Mouse (Mus musculus) cerebellum, postnatal 10 days (tissue): ENCODE measurements at regions not wholly inside any gene's neighbourhood (a gene's known extent, or its start where the extent isn't known, plus 50 kb on each side); places are given as distances from the start of the nearest gene placed in this dataset.

Experiments
- DNase-seq, 2 experiments: peaks; one replicate each; pipeline ENCODE4 v3.0.0; 2021; ENCODE audit warnings: mixed read lengths in 2 of 2

DNA sequence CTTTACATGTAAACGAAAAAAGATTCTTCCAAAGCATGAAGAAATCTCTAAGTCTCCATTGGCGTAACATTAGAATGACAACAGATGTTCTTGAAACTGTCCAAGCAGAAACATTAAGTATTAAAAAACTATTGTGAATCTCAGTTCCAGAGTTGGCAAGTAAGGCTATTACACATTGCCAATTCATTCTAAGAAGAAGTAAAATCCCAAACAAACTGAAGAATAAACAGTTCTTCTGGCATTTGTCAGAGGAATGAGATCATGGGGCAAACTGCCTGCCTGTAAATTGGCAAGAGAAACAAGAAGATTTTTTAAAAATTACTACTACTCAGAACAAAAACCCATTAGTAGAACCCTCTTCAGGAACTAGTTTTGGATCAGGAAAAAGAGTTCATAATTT is 680.1 kb downstream of the Nova1 start:
- DNase-seq = peak; percentile 5 to 6

DNA sequence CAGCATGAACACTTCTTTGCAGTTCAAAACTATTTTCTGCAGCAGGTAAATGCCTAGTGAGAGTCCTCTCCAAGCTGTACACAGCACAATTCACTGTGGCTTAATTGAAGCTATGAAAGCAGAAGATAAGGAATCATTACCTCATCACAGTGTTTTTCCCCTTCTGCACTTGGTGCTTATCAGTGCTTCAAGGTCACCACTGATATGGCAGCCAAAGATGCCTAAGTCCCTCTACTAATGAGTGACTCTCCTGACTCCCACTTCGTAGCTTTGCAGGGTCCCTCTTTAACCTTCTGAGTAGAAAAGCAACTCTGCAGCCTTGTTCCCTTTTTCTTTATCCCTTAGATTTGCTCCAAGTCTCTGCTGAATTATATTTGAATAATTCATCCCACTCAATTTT is 692.9 kb downstream of the Nova1 start:
- DNase-seq = no peak

DNA sequence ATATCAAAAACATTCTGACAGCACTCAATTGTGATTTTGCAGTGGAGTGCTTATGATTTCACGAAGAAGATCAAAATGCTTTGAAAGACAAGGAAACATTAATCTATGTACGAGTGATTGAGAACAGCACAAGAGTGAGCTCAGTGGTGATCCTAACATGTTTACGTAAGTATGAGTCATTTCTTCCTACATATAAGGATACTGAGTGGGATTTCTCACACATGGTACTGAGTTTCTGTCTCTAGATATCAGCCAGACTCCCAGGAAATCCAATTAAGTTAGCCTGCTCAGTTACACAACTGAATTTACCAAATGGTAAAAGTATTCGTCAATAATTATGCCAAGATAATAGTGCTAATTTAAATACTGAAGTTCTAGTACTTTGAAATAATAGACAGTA is 707.4 kb downstream of the Nova1 start:
- no peak for DNase-seq

DNA sequence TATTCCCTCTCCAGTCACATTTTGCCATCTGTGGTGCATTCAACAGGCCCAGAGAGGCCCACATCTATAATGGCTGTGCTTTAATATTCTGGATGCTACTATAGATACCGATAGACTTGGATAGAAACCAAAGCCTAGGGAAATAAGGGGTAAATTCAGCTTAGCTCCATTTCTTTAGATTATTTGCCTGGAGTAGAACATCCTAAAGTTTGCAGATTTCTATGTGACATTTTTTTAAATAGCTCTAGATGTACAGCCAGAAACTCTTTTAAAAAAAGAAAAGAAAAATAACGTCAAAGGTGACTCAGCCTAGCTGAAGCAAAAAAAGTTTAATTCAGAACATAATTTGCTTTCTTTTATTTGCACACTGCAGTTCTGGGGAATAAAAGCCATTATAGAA is 735.4 kb downstream of the Nova1 start:
- no peak for DNase-seq

DNA sequence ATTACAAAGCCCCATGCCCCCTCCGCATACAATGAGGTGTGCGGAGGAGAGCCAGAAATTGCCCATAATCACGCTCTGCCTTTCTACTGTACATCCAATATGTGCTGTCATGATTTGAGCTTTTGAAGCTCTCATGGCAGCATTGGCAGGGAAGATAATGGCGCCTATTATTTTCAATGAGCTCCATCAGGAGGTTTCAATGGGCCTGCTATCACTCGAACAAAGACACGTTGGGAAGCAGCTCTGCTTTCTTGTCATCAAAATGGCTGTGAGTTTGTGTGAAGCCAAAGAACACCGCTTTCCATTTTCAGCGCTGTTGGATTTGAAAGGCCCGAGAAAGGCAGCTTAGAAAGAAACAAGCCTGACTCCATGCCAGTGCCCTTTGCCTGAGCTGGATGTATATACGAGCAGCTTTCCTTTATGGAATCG is 742.9 kb downstream of the Nova1 start:
- DNase-seq = peak; percentile 2 to 8

DNA sequence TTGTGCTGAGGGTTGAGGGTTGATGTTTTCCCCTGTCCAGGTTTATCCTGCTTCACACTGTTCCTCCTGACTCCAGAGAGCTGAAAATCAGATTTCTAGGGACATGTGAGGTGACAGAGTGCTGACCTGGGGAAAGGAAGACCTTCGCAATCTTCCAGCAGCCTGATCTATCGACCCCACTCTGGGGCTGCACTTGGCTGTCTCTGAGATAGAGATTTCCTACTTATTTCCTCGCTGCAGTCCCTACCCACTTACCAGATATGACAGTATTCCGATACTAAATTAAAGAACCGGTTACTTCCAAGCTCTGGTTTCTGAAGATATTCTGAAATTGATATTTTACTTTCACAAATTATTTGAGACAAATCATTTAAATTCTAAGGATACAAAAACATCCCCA is 743.4 kb downstream of the Nova1 start:
- DNase-seq = no peak

DNA sequence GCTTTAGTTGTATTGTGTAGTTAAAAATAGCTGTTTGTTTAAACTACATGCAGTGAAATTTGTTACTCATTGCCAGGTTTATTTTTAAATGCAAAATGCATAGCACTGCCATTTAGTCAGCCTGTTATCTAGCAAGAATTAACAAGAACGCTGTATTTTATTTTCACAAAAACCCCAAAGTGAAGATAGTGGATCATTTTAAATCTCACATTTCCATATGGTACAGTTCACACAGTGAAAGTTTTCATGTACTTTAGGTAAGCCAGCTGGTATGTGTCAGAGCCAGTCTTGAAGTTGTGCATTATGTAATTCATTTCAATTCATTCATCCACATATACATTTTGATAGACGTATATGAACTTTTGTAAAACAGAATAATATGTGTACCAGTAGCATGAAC is 751.8 kb downstream of the Nova1 start:
- no peak for DNase-seq

DNA sequence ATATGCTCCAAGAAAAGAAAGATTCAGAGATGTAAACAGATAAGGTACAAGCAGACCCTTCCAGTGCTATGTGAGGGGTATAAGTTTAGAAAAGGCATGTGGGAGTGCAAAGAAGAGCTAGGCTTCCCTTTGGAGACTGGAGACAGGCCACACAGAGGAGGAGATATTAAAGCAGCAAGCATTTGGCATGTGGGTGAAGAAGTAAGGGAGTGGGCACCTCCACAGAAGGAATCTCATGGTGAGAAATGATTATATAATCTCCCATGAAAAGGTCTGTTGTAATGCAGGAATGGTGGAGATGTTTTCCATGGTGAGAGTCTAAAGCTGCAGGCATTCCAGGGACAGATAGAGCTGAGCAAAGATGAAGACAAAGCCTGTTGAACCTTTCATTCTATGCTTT is 778.1 kb downstream of the Nova1 start:
- no peak for DNase-seq

DNA sequence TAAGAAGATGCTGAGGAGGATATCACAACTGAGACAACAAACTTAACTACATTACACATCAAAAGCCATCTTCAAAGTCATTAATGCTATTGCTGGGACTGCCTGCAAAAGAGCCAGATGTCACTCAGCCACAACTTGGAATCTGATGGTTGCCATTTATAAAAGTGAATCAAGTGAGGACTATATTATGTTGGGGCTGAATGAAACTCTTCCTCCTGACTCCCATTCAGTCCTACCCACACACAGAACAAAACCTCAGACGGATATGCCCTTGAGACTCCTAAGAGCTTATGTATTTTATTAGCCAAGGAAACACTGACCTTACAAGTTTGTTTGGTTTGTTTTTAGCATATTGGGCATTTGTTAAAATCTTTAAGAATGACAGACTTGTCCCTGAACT is 778.5 kb downstream of the Nova1 start:
- DNase-seq = no peak

DNA sequence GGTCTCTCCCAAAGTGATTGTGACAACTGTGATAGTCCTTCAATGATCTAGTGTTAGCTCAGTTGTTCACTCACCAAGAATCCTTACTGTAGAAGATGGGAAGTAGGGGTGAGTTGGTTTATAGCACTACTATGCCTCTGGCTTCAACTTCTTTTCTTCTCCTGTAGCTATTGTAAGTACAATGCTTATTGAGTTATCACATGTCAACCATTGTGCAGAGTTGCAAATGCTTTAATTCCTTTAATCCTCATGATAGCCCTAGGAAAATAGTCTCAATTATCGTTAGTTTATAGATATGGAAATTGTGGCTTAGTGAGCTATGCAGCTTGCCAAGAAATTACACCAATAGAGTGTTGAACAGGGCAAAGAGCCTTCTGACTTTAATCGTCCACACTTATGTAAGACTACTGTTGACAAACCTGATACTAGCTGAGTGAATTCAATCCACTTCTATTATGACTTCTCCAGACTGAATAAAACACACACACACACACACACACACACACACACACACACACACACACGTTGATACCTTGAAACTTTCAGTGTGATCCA is 782.1 kb downstream of the Nova1 start:
- no peak for DNase-seq

DNA sequence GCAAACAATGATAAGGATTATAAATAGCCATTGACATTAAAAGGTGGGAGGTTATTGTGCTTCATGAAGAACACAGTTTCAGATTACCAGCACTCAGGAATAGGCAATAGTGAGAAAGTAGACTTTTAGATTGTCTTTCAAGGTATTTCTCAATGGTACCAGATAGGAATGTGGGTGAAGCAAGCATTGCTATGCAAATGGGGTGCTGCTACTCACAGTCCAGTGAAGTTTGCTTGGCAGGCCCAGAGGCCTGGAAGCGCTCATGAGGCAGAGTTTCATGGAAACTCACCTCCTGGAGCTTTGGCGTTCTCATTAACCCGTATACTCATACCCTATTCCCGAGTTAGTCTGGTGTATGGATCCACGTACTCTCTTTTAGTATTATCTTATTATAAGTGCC is 793.5 kb downstream of the Nova1 start:
- no peak for DNase-seq

DNA sequence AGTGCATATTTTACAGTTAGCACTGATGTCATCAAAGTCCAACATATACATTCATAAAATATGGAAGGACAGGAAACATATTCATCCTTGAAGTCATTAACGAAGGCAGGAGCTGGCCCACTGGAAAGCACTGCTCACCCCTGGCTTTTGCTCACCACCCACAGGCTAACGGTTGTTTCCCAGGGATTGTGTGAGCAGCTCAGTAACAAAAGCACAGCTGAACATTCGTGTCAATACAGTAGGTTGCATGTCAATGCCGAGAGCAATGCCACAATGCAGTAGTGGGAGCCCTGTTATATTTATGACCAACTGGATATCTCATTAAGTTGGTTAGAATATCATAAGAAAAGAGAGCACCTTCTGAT is 797.2 kb downstream of the Nova1 start:
- DNase-seq = no peak

DNA sequence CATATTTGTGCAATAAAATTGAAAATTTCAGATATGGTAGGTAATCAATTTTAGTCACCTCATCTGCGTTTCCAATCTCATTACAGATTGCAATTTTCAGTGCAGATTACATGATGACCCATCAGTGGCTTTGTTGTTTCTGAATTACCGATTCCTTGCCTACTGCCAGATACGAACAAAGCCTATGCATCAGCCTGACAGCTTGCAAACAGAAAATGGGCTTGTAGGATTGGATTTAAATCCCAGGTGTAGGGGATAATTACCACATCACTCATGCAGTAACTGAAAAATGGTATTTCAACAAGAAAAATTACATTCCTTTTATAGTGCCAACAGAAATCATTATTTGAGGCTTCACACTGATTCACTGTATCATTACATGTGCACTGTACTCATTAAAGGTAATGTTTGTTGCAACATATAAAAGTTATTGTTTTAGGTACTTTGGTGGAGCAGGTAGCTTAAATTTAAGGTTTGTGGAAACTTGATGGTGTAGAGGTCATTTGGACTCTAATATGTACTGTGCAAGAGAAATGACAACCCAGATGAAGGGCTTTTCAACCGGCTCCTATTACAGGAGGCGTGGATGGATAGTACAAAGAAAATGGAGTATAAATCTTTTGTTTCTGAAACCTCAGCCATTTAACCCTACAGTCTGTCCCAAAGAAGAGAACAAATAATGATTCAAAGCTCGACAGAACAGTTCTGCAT is 797.7 kb downstream of the Nova1 start:
- no peak for DNase-seq

DNA sequence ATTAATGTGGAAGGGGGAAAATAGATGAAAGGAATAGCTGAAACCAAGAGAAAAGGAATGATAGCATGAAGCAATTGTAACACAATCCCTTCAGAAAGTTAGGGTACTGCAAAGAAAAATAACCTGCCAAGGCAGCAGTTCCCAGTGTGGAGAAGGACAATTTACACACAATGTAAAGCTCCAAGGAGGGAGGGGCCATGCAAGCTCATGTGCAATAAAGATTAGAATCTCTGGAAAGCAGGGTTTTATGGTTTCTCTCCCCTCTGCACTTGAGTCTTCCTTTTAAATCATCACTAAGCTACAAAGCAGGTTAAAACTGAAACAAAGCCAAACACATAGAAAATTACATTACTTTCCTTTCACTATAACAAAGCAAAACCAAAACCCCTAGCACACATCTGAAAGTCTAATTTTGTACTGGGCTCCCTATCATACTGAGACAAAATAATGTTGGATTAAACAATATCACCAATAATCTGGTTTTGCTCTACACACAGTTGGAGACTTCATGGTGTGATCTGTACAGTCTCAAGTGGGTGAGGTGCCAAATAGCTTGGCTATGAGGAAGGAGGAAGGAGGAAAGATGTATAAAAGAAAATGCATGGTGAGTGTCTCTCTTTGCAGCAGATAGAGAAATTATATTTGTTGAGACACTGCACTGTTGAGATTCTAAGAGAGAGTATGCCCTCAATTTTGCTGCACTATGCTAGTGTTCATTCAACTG is 840.9 kb downstream of the Nova1 start:
- DNase-seq = no peak

DNA sequence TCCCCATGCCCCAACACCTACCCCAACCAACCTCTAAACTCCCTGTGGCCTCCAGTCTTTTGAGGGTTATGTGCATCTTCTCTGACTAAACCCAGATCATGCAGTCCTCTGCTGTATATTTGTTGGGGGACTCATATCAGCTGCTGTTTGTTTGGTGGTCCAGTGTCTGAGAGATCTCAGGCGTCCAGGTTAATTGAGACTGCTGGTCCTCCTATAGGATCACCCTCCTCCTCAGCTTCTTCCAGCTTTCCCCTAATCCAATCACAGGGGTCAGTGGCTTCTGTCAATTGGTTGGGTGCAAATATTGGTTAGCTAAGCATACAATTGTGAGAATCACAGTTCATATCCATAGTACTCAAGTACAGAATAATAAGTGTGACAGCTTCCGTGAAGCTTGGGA is 842.9 kb downstream of the Nova1 start:
- DNase-seq = no peak

DNA sequence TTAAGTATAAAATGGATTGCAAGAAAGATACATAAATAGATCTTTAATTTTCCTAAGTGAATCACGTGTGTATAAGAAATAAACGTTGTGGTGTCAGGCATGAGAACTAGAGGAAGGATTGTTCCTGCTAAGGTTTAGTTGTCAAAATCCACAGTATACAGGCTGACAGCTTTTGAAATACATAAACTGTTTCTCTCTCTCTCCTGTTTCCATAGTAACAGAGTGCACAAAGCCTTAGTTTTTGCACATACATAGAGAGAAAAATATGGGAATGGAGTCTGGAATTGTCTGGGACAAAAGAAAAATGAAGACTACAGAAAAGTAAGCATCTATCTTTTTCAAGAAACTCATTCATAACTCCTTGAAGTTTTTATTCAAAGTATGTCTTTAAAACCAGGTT is 848.3 kb downstream of the Nova1 start:
- no peak for DNase-seq

DNA sequence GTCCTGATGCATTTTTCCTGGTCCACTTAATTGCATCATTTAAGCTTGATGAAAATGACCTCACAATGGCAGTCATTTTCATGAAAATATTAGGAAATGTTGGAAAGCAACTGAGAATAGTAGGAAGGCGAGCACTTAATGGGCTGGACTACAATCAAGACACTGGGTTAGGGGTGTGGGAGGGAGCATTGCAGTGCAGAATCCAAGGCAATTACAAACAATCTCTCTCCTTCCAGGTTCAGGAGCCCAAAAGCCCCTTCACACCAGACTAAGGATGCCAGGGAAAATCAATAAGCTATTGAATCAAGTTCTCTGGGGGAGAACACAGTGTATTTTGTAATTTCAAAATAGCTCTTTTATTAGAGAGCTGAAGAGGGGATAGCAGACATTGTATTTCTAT is 848.8 kb downstream of the Nova1 start:
- no peak for DNase-seq

DNA sequence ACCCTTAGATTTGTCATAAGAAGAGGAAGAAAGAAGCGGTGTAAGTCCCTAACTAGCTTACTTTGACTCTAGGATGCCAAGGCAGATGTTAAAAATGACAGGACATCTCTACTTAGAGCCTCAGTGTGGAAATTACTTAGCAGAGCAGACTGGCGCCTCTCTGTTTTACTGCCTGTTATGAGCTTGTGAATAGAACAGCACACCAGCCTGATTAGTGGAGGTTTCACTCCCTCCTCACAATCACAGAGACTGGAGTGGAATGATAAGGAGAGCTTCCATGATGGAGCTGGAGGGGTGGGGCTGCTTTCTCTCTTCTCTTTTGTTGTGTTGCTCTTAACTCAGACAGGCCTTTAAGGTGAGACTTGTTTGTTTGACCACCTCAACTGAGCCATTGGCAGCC is 871.8 kb downstream of the Nova1 start:
- DNase-seq = no peak

DNA sequence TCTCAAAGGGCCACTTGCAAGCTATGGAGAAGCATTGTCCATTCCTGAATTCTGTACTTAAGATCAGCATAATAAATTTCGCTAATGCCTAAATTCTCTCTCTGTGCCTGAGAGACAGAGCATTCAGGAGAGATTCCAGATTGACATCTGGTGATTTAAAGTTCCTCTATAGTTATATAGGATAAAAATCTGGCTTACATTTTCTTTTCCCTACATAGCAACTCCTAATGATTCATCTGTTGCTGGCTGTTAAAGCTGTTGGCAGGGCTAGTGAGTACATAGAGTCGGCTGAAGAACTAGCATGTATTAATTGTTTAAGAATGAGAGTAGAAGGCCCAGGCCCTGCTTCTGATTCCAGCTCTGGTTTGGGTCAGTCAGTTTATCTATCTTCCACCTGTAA is 870.0 kb upstream of the Stxbp6 start:
- no peak for DNase-seq

DNA sequence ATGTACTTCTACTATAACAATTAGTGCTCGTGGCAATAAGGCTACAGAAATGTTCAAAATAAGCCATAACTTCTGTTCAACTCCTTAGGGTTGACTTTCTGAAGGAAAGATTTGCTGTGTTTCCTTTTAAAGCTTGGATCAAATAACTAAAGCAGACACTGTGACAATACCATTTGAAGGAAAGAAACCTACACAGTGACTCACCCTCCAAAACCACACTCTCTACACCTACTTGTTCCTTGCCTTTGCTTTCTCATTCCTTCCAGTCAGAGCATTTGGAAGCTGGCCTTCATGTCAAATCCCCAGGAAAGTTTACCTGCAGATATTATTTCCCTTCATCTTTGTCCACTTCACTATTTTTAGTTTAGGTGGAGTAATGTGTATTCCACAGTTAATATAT is 867.9 kb upstream of the Stxbp6 start:
- DNase-seq = no peak

DNA sequence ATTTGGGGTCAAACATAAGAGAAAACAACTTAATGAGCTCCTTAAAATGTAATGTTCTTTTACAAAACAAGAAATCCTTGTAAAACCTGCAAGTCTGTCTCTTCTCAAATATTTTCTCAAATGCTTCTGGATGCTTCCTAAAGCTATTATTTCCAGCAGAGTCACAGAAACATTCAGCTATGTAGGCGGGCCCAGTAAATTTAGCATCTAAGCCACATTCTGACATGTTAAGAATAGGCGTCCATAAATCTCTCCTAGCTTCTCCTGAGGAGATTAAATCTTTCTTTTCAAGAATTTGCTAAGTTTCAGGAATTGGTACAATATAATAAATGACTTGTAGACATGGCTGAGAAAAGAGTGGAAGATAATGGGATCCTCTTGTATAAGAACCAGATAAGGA is 858.9 kb upstream of the Stxbp6 start:
- DNase-seq = no peak

DNA sequence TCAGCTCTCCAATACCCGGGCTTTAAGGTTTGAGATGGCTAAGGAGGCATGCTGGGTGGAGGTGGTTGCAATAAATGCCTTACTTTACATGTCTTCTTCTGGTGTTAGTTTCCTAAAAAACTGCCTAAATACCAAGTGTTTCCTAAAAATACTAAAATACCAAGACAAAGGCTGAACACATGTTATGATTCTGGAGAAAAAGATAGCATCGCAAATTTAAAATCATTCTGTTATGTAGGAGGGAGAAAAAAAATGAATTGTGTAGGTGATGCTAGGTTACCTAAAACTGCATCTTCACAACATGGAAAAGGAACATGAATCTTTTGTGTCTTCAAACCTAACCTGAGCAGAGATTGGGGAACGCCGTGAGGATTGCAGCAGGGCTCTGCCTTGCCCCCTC is 857.7 kb upstream of the Stxbp6 start:
- no peak for DNase-seq

DNA sequence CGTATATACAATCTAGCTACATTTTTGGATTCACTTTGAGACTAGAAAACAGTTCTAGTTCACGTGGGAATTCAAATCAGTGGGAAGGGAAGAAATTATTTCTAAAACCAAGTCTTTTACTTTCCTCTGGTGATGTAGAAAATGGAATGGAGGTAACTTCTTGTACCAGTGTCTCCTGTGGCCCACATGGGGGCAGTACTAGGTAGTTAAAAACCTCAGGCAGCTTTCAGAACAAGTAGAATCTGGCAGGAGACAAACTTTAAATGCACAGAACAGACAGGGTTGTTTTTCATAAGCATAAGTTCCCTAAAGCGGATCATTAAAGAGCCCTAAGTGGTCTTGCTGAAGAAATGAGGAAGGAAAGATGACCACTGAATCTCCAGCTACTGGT is 855.2 kb upstream of the Stxbp6 start:
- DNase-seq = peak; percentile 60 to 61

DNA sequence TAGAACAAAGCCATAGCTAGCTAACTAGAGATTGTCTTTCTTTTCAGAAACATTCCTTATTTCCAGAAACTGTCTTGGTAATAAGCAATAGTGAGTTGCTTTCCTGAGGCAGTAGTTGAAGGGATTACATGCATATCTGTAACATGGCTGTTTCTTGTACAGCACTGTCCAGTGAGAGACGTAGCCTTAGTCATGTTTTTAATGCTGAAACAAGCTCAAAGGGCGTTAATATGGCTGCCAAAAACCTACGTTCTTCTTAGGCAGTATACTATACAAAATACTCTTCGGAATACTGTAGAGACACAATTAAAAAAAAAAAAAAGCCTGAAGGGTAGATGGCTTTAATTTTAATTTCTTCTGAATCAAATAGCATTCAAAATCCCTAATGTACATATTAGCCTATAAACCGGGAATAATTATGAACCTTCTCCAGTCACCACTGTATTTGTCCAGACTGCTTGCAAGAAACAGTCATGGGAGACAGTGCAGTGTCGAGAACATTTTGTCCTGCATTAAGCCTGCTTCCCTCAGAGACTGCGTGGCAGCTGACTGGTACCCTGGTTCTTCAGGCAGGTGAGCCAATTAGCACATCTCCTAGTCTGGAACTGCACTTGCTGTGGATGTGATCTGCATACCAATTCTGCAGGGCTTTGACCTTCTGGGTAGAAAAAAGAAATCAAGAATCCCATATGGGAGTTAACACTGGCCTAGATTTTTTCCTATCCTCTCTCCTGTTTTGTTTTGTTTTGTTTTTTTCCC is 854.7 kb upstream of the Stxbp6 start:
- DNase-seq = peak; percentile 45 to 49
